11 mouse cellular contexts compared by ENCODE assay signal in genomic region chr11:95150269-95151049, GRCm38 (mm10). TPM values are rescaled to one million over a fixed set of nuclear protein-coding genes. Genes with fewer than 3 reads are reported as not detected.
A peak's percentile ranks its signal among the peaks of the same experiment; 100 is the strongest.
DNase-seq lines count a peak whose midpoint lies in the region; ATAC-seq and TF ChIP-seq lines count a peak whose summit lies in the region.
"Had no signal": no experiment of that assay in that cellular context is flagged by ENCODE, and none has a peak within 500 bp of the region (broad histone marks: within the 10 kb centered on the region; RNA-seq: fewer than 3 reads in every experiment).

No protein-coding gene starts in this region.

- H3K4me2 ChIP-seq in hindbrain, embryonic 12.5 days (replicated peaks) = 0 out of 2 replicates have a peak overlapping the region, but pooled peaks have one; percentile 6
- H3K4me2 ChIP-seq: neural tube, embryonic 13.5 days had no signal

- H3K4me1 ChIP-seq in cerebellum, adult 2 months (ENCODE audit: control insufficient read depth, insufficient read depth, low read length) = no peaks in the 10 kb centered on the region
- peaks cover 15% of the 10 kb centered on the region for H3K4me1 ChIP-seq in hindbrain, embryonic 12.5 days

- DNase-seq in cerebellum, adult 2 months = peak; percentile 19 to 36
- no peak for DNase-seq in cerebellum, adult 11-12 months
- DNase-seq in kidney, postnatal 4 days = peak; percentile 36 to 48
- no peak for DNase-seq in kidney, adult 18-20 months
- DNase-seq in Muller cell, postnatal 12 days (ENCODE audit: inconsistent ontology term) = peak; percentile 52
- DNase-seq in c-Kit-positive CD71-positive TER-119-positive erythroid progenitor cells, embryonic 14.5 days (ENCODE audit: low spot score) = no peak
- no peak for DNase-seq in gastrocnemius, postnatal 14 days

- TF ChIP-seq CTCF in cerebellum, adult 2 months (IDR thresholded peaks at IDR 0.05; ENCODE audit: borderline replicate concordance, insufficient read depth, low read depth, low read length) = no peak

- no peaks in the 10 kb centered on the region for H3K36me3 ChIP-seq in hindbrain, embryonic 12.5 days
- H3K36me3 ChIP-seq: neural tube, embryonic 13.5 days had no signal

- no peak for ATAC-seq in hindbrain, embryonic 12.5 days (ENCODE audit: low FRiP score)

- H3K27me3 ChIP-seq in cerebellum, adult 2 months (ENCODE audit: control insufficient read depth, insufficient read depth, low read length) = peaks cover 6% of the 10 kb centered on the region; the same call in 1 of the 2 replicates
- H3K27me3 ChIP-seq in hindbrain, embryonic 12.5 days = peaks cover 97% of the 10 kb centered on the region

- H3K9ac ChIP-seq in hindbrain, embryonic 12.5 days = no peak overlapping the region
- H3K9ac ChIP-seq: neural tube, embryonic 13.5 days had no signal

- WGBS in cerebellum, adult 2 months = 4% methylated on average over 33 of the region's 33 CpGs
- 2% methylated on average over 33 of the region's 33 CpGs for WGBS in hindbrain, embryonic 12.5 days

- H3K9me3 ChIP-seq in hindbrain, embryonic 12.5 days (replicated peaks) = no peaks in the 10 kb centered on the region
- H3K9me3 ChIP-seq: neural tube, embryonic 13.5 days had no signal

- H3K27ac ChIP-seq in cerebellum, adult 2 months (ENCODE audit: insufficient read depth, low read length) = no peak overlapping the region
- H3K27ac ChIP-seq in hindbrain, embryonic 12.5 days = no peak overlapping the region
- H3K27ac ChIP-seq: neural tube, embryonic 13.5 days had no signal

- TF ChIP-seq POLR2A in cerebellum, adult 2 months (IDR thresholded peaks at IDR 0.05; ENCODE audit: borderline replicate concordance, insufficient read depth, low read length) = no peak

- intact Hi-C loops in gastrocnemius, postnatal 14 days (cut with DNase I; ENCODE audit: low total_unique reads) = no loop called here

- H3K4me3 ChIP-seq in cerebellum, adult 2 months (replicated peaks; ENCODE audit: insufficient read depth, low read depth, low read length) = no peak overlapping the region
- H3K4me3 ChIP-seq in hindbrain, embryonic 12.5 days = no peak overlapping the region
- H3K4me3 ChIP-seq: neural tube, embryonic 13.5 days had no signal

RNA-seq across cellular contexts. Expression of gene Dlx4, which starts 4.4 kb away (rescaled TPM):
- 0.70 and 1.4 TPM in 2 replicates for polyA plus RNA-seq in cerebellum, adult 2 months (2012; rRNA removed)
- 0.21 and 1.2 TPM in 2 replicates for polyA plus RNA-seq in hindbrain, embryonic 12.5 days (2016; fragmentation: Nextera tagmentation; extraction: Ambion mirVana)
- not detected for total RNA-seq in gastrocnemius, postnatal 14 days (2021)
- total RNA-seq: left cerebral cortex, postnatal 36 days had no signal
- polyA plus RNA-seq: frontal cortex, adult 2 months; neural tube, embryonic 13.5 days had no signal

RNA-seq across cellular contexts. Expression of gene Dlx3, which starts 30.5 kb away (rescaled TPM):
- 0.38 TPM in 2 replicates for polyA plus RNA-seq in cerebellum, adult 2 months (2012; rRNA removed)
- 4.7 and 7.3 TPM in 2 replicates for polyA plus RNA-seq in hindbrain, embryonic 12.5 days (2016; fragmentation: Nextera tagmentation; extraction: Ambion mirVana)
- not detected for total RNA-seq in gastrocnemius, postnatal 14 days (2021)
- total RNA-seq: left cerebral cortex, postnatal 36 days had no signal
- polyA plus RNA-seq: frontal cortex, adult 2 months had no signal

Comparison
In these comparisons a context has a peak if more than half of its experiments do, and no peak if none do; other contexts are left out.
1. DNase-seq: peak in cerebellum, adult 2 months (2 of 2), kidney, postnatal 4 days (2 of 2) and Muller cell, postnatal 12 days (single experiment); none in cerebellum, adult 11-12 months (single experiment), kidney, adult 18-20 months (single experiment), c-Kit-positive CD71-positive TER-119-positive erythroid progenitor cells, embryonic 14.5 days (single experiment) and gastrocnemius, postnatal 14 days (single experiment).